Mouse (Mus musculus): Measurements from ENCODE around the gene Rps28. TPM values are rescaled to one million over a fixed set of nuclear protein-coding genes. Genes with fewer than 3 reads are reported as not detected.

Rps28 gene
- total RNA-seq, 2 experiments from 2014 or later = 736 to 815 TPM

GRCm38 (mm10) chr17:33779271-33779966, 44.9 kb downstream of the Rps28 start:
- intact Hi-C loops (cut with DNase I) = loop anchor here (2.0 to 10.0 kb wide), 2 partner anchors 15 to 1545 kb away; no protein-coding TSS in a partner anchor
- DNase-seq = peak; percentile 95 to 98

DNA sequence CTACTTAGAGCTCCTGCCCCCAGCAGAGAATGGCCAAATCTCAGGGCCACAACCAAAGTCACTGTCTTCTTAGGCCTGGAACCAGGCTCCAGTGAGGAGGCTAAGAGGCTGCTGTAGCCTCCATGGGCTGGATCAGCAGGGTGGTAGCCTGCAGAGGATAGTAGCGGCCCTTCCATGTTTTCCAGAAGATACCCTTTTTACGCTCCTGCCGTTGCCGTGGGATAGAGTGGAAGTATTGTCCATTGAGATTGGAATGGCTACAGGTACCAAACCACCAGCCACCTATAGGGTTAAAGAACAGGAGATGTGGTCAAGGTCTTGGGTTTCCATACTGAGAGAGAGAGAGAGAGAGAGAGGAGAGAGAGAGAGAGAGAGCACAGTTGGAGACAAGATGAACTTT, 49.1 kb downstream of the Rps28 start:
- no peak for DNase-seq
- intact Hi-C loops (cut with DNase I) = loop anchor here (10.0 kb wide), 1 partner anchor 1540 kb away; no protein-coding TSS in a partner anchor

DNA sequence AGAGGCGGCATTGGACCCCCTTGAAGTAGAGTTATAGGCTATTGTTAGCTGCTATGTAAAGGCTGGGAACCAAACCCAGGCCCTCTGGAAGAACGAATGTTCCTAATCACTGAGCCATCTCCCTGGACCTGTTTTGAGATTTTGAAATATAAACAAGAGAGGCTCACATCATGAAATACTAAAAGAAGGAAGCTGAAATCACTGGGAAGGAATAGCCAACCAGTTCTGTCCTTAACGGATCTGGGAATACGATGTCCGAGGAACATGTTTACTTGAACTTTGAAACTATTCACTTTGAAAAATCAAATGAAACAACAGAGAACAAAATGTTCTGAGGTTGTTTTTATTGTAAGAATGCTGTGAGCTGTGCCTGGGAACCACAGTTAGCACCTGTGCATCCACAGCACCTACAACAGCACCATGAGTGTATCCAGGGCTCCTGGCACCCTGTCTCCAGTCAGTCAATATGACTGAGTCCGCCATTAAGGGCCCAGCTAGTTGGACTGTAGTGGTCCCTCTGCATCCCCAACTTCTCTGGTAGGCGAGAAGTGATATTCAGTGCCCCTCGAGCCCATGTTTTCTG, 49.7 kb downstream of the Rps28 start:
- no peak for DNase-seq
- intact Hi-C loops (cut with DNase I) = loop anchor here (10.0 kb wide), 1 partner anchor 1540 kb away; no protein-coding TSS in a partner anchor

DNA sequence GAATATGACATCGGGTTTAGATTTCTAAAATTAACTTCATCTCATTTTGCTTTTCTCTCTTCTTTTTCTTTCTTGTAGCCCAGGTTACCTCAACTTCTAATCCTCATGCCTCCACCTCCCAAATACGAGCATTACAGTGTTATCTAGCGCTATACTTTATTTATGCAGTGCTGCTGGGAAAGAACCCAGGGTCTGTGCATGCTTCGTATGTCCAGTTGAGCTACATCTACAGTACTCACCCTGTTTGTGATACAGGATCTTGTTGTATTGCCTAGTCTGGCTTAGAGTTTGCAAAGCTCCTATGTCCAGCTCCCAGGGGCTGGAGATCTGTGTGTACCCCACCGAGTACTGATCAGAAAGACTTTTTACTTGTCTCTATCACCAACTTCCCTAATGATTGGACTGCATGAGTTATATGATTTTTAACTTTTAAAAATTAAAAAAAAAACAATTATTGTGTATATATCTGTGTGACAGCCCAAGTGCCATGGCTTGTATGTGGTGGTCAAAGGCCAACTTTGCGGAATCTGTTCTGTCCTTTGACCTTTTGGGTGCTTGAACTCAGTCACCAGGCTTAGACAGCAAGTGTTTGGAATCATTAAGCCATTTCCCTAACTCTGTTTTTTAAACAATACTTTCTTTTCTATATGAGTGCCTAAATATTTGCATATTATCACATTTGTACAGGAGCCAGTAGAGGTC, 50.3 kb downstream of the Rps28 start:
- intact Hi-C loops (cut with DNase I) = loop anchor here (10.0 kb wide), 1 partner anchor 1539 kb away; no protein-coding TSS in a partner anchor
- DNase-seq = no peak

DNA sequence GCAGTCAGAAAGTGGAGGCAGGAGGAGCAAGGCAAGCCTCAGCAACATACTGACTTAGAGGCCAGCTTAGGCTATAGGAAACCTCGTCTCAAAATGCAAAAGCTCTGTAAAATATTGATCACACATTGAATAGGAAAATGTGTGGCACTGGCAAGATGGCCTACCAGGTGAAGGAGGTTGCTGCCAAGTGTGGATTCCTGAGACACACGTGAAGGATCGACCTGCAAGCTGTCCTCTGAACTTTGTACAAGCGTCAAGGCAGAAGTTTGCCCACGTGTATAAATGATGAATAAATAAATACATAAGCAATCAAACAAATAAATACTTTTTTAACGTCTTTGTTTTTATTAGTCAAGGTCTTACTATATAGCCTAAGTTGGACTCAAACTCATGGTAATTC, 50.9 kb downstream of the Rps28 start:
- intact Hi-C loops (cut with DNase I) = loop anchor here (10.0 kb wide), 1 partner anchor 1539 kb away; no protein-coding TSS in a partner anchor
- no peak for DNase-seq

DNA sequence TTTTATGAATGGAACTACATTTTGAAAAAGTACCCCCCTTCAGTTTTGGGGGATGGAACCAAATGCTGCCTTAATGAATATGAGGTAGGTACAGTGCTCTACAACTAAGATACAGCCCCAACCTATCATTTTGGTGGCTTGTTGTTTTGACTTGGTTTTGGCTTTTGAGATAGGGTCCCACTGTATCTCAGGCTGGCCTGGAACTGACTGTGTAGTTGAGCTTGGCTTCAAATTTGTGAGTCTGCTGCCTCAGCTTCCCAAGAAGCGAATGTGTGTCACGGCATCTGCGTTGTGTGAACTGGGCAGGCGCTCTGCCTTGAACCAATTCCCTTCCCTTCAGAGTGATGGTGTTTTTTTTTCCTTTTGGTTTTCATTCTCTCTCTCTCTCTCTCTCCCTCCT, 52.7 kb downstream of the Rps28 start:
- no peak for DNase-seq
- intact Hi-C loops (cut with DNase I) = loop anchor here (10.0 kb wide), 1 partner anchor 1537 kb away; no protein-coding TSS in a partner anchor

Other genes with a start within 250 kb of the Rps28 start
- 10 to 100 TPM; 12.8 to 15.5 TPM for gene Zfp414, start 195.5 kb downstream of the Rps28 start, total RNA-seq (2021)
- gene Pram1, start 186.5 kb downstream of the Rps28 start, total RNA-seq (2021) = under 1 TPM; 0.24 to 0.39 TPM
- 100 to 1,000 TPM; 101 to 111 TPM for gene Hnrnpm, start 137.7 kb downstream of the Rps28 start, total RNA-seq (2021)
- 100 to 1,000 TPM; 160 to 167 TPM for gene March2, start 105.9 kb downstream of the Rps28 start, total RNA-seq (2021)
- gene Rab11b, start 64.0 kb downstream of the Rps28 start, total RNA-seq (2021) = 100 to 1,000 TPM; 271 to 275 TPM
- gene Angptl4, start 42.7 kb downstream of the Rps28 start, total RNA-seq (2021) = 10 to 100 TPM; 20.5 to 31.6 TPM
- 100 to 1,000 TPM in 1 of 2 experiments, 10 to 100 TPM in 1; 96.9 to 104 TPM for gene Kank3, start 14.0 kb downstream of the Rps28 start, total RNA-seq (2021)
- 100 to 1,000 TPM; 544 to 555 TPM for gene Ndufa7, start within 50 bp of the Rps28 start, total RNA-seq (2021)
- gene Cd320, start 18.5 kb upstream of the Rps28 start, total RNA-seq (2021) = 10 to 100 TPM; 25.0 to 26.6 TPM
- gene Gm7029, start 49.3 kb upstream of the Rps28 start, total RNA-seq (2021) = not detected
- gene Kifc1, start 66.1 kb upstream of the Rps28 start, total RNA-seq (2021) = 1 to 10 TPM; 4.1 to 5.8 TPM
- not detected for gene Platr17, start 80.6 kb upstream of the Rps28 start, total RNA-seq (2021)
- gene Daxx, start 84.9 kb upstream of the Rps28 start, total RNA-seq (2021) = 10 to 100 TPM; 11.3 to 13.7 TPM
- gene Tapbp, start 91.3 kb upstream of the Rps28 start, total RNA-seq (2021) = 100 to 1,000 TPM in 1 of 2 experiments, 10 to 100 TPM in 1; 92.8 to 100 TPM
- gene Zbtb22, start 91.3 kb upstream of the Rps28 start, total RNA-seq (2021) = 10 to 100 TPM; 16.8 to 20.3 TPM
- gene Rgl2, start 105.0 kb upstream of the Rps28 start, total RNA-seq (2021) = 10 to 100 TPM; 54.7 to 58.6 TPM
- 10 to 100 TPM; 62.7 to 73.7 TPM for gene Pfdn6, start 115.8 kb upstream of the Rps28 start, total RNA-seq (2021)
- gene Wdr46, start 116.1 kb upstream of the Rps28 start, total RNA-seq (2021) = 10 to 100 TPM; 10.4 to 11.5 TPM
- gene B3galt4, start 126.9 kb upstream of the Rps28 start, total RNA-seq (2021) = 1 to 10 TPM; 2.2 to 2.9 TPM
- 10 to 100 TPM; 35.0 to 37.8 TPM for gene Vps52, start 131.2 kb upstream of the Rps28 start, total RNA-seq (2021)
- 100 to 1,000 TPM; 417 to 479 TPM for gene Rps18, start 131.4 kb upstream of the Rps28 start, total RNA-seq (2021)
- gene H2-K1, start 175.8 kb upstream of the Rps28 start, total RNA-seq (2021) = 10 to 100 TPM; 56.5 to 61.2 TPM
- 10 to 100 TPM; 12.2 to 14.6 TPM for gene Ring1, start 200.1 kb upstream of the Rps28 start, total RNA-seq (2021)
- 10 to 100 TPM; 80.6 to 88.2 TPM for gene H2-Ke6, start 203.5 kb upstream of the Rps28 start, total RNA-seq (2021)
- 10 to 100 TPM; 63.2 to 63.3 TPM for gene Slc39a7, start 207.1 kb upstream of the Rps28 start, total RNA-seq (2021)
- gene Rxrb, start 207.2 kb upstream of the Rps28 start, total RNA-seq (2021) = 10 to 100 TPM; 41.9 to 44.7 TPM
- gene Col11a2, start 214.9 kb upstream of the Rps28 start, total RNA-seq (2021) = 1 to 10 TPM; 1.5 to 2.7 TPM